Mouse (Mus musculus): ENCODE measurements around the gene Ms4a4d.
"Not testable (repeated sequence)": the region's sequence is repeated elsewhere in the genome, so short reads cannot be mapped to it uniquely, and the experiment has no call there.

The Ms4a4d gene

DNA sequence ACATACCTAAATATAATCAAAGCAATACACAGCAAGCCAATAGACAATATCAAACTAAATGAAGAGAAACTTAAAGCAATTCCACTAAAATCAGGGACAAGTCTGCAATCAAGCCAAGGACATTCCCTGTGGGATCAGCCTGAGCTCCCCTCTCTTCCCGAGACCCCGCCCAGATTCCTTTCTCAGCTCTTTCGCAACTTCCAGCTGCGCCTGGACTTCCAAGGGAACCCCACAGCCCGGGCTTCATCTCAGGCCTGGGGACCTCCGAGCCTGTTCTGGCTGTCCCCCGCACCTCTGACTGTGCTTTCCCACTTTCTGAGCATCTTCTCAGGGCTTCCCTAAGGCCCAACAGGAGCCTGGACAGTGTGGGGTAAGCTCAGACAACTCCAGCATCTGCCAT is at the start of gene Ms4a4d:
Gene Ms4a4d (plus strand): TSS at position 209 of the 400 bp plus-strand sequence.
- no peak for DNase-seq

DNA sequence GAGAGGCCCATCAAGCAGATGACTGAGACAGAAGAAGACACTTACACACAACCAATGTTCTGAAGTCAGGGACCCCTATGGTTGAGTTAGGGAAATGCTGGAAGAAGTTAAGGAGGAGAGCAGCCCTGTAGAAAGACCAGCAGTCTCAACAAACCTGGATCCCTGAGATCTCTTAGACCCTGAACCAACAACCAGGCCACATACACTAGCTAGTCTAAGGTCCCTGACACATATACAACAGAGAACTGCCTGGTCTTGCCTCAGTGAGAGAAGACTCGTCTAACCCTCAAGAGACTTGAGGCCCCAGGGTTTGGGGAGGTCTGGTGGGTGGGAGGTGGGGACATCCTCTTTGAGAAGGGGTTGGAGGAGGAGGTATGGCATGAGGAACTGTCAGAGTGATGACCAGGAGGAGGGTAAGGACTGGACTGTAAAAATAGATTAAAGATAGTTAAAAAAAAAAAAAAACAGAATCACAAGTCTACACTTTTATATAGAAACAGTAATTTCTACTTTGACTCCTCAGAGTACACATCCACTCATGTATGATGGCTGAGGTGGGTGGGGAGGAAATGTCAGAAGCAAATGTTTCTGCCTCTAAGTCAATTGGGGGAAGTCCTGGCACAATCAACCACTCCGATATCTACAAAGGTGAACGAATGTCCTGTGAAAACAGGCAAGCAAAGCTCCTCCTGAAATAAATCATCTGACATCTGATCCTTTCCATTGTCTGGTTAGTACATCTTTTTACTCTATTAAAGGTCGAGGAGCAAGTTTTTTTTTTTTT is 45.0 kb upstream of the Ms4a4d start:
- DNase-seq: no peak

DNA sequence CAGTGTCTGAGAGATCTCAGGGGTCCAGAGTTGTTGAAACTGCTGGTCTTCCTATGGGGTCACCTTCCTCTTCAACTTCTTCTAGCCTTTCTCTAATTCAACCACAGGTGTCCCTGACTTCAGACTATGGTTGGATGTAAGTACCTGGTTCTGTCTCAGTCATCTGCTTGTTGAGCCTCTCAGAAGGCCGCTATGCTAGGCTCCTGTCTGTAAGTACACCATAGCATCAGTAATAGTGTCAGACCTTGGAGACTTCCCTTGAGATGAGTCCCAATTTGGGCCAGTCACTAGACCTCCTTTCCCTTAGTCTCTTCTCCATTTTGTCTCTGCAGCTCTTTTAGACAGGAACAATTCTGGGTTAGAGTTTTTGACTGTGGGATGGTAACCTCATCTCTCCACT is 43.9 kb upstream of the Ms4a4d start:
- no peak for DNase-seq

DNA sequence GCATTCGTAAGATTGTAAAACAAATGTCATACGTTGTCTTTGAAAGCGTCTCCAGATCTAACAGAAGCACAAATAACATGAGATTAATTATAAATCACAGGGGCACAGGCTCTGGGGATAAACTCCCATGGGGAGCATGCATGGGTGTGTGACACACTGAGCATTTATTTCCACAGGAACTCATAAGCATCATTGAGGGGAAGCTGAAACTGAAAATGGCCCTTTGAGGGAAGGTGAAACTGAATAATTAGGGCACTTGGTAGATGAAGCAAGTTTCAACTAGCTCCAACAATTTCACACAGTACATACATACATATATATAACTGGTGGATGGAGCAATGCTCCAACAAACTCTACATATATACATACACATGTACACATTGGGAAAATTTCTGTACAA is 42.1 kb upstream of the Ms4a4d start:
- no peak for DNase-seq

DNA sequence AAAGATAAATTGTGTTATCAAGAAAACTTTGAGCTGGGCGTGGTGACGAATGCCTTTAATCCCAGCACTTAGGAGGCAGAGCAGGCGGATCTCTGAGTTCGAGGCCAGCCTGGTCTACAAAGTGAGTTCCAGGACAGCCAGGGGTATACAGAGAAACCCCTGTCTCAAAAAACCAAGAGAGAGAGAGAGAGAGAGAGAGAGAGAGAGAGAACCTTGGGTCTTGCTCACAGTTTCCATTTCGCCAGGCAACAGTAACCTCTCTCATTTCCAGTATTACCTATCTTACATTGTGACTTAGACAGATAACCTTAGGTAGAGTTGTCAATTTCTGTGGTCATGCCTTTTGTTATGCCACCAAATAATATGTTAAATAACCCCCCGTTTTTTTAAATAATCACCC is 40.2 kb upstream of the Ms4a4d start:
- DNase-seq: no peak

DNA sequence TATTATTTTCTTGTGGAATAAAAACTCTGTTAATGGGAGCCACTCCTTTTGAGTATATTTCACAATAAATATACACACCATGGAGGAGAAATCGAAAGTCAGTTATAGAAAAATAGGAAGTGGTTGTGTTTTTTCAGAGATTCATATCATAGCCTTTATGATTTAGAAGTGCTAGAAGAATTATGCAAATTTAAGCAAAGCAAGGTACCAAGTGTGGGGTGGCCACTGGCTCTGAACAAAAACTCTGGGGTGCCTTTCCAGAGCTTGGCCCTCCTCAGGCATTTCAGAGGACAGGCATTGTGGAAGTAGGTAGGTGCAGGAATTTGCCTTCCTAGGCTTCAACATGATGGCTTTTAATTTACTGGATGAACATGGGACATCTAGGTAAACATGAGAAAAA is 39.3 kb upstream of the Ms4a4d start:
- not testable (repeated sequence) for DNase-seq

DNA sequence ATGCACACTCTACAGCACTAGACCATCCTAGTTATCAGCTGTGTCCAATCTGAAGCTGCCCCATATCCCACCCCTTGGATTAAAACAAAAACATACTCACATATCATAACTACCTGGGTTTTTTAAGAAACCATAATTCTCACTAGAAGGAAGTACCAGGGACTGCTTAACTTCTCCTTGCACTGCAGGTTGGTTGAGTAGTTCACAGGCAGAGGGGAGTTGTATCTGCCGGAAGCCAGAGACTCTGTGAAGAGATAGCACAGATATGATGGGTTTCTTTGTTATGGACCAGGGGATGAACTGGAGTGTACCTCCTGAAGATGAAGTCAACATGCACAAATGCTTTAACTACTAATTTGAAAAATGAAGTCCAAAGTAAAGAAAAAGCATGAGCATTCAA is 35.8 kb upstream of the Ms4a4d start:
- no peak for DNase-seq

DNA sequence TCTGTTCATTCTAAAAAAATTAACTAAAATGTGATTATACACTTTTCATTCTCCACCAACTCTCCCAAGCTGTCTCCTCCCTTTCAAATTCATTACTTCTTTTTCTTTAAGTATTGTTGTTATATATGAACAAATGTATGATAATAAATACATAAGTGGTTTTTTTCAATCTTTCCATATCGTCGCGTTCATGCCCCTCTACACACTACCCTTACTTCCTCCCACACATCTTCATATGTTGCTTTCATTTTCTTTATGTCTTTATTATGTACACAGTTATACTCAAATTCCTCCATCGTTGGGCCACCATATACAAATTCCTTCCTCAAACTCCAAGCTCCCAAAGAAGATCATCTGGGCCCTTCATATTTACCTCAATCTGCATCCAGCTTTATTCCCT is 35.3 kb upstream of the Ms4a4d start:
- no peak for DNase-seq

DNA sequence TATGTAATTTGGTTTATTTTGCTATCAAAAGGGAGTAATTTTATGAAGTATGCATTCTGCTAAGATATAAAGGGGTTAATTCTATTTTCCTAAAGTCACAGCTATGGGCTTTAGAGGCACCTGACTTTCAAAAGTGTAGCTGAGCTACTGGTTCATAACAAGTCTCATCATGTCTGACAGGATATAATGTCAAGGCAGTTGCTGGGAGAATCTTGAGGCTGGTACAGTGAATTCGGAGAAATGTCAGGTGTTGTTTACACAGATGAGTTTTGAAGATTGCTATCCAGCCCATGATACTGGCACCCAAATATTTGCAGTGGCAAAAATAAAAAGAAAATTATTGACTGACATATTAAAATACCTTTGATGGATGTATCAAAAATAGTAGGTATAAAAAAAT is 31.7 kb upstream of the Ms4a4d start:
- no peak for DNase-seq

DNA sequence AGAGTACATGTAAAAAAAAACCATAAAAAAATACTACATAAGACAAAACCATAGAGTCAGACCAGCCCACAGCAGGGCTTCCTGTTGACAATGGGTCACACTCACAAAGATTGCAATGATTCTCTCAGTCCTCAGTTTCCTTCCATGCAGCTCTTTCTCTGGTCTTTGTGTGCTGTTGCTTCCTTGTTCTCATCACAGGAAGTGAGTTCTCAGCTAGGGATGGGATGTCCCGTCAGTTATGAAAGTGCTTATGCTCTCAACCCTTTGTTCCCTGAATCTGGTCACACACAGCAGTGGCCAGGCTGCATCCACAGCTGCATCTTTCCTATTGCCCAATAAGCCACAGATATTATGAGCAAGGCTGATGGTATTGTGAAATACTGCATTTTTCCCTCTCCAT is 23.1 kb upstream of the Ms4a4d start:
- DNase-seq: no peak

DNA sequence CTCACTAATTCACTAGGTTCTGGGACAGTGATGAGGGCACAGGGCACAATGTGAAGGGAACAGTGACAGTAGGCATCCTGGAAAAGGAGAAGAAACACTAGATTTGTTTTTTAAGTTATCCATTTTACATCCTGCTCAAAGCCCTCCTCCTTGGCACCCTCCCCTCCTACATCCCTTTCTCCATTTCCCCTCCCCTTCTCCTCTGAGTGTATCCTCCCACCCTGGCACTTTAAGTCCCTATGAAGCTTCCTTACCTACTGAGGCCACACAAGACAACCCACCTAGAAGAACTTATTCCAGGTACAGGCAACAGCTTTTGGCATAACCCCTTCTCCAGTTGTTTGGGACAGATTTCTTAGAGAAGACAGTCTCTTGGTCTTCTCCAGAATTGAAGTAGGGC is 20.4 kb upstream of the Ms4a4d start, which contains the start of gene Ms4a6b:
Gene Ms4a6b (plus strand): TSS at position 267 of the 400 bp plus-strand sequence.
- DNase-seq: no peak

DNA sequence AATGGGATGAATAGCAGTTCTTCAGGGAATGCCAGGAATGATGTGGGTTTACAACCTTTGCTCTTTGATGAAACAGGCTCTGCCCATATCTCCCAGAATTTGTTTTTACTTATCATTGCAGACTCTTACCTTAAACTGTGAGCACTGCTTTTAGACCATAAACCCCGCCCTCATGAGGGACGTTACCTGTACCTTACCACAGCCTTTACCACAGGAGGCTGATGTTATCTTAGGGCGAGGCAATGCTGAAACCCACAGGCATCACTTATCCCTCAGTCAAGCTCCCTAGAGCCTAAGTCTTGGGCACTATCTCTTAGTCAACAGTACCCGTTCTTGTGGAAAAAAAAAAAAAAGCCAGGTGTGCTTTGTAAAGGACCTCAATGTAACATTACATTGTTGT is 19.8 kb upstream of the Ms4a4d start:
- no peak for DNase-seq

DNA sequence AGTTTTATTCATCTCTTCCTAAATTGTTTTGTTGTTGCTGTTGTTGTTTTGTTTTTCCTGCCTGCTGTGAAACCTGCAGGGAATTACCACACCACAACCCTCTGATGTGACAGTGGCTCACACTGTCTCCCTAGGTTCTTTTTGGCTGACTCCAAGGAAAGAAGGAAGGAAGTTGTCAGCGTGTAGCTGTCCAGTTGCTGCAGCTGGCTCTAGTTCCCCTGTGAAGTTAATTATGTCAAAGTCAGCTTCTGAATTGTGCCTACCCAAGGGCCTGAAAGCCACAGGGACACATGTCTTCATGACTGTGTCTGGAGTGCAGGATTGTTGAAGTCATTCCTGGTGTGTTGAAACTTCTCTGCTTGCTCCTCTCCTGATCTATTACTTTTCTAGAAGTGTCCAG is 19.2 kb upstream of the Ms4a4d start:
- DNase-seq: not testable (repeated sequence)

DNA sequence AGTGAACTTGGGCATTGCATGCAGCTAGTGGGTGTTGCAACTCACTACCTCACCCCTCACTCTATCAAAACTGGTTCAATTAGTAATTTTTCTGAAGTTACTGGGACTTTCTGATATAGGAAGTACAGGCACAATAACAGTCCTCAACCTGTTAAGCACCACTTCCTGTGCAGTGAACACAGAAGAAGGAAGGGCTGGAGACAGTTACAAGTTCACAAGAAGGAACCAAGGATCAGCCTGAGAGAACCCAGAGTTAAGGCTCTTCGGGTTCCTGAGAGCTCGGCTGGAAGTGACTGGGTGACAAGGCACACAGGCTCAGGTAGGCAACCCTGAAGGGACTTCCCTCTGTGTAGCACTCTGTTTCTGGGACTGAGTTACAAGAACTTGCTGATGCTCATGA is 18.2 kb upstream of the Ms4a4d start:
- DNase-seq: not testable (repeated sequence)

DNA sequence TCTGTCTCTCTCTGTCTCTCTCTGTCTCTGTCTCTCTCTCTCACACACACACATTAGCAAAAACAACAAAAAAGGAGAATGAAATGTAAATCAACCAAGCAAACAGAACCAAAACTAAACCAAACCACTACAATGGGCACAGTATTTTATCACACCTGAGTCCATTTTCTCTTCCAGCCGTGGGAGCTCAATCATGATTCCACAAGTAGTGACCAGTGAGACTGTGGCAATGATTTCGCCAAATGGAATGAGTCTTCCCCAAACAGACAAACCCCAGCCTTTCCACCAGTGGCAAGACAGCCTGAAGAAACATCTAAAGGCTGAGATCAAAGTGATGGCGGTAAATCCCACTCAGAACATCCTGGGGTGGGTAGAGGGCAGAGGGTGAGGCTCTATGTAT is 16.5 kb upstream of the Ms4a4d start:
- DNase-seq: no peak

DNA sequence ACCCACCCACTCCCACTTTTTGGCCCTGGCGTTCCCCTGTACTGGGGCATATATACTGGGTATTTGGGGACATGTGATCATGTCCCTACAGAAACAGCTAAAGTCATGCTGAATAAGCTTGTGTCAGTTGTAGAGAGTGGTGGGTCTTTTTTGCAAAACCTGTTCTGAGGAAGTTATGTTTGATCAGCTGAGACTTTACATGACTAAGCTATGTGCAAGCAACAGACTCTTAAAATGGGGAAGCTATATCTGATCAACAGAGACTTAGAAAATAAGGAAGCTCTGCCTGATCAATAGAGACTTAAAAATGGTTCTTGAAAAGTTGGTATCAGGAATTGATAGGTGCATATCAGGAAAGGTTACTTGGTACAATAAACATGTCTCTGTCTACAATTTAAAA is 3.2 kb upstream of the Ms4a4d start:
- no peak for DNase-seq

DNA sequence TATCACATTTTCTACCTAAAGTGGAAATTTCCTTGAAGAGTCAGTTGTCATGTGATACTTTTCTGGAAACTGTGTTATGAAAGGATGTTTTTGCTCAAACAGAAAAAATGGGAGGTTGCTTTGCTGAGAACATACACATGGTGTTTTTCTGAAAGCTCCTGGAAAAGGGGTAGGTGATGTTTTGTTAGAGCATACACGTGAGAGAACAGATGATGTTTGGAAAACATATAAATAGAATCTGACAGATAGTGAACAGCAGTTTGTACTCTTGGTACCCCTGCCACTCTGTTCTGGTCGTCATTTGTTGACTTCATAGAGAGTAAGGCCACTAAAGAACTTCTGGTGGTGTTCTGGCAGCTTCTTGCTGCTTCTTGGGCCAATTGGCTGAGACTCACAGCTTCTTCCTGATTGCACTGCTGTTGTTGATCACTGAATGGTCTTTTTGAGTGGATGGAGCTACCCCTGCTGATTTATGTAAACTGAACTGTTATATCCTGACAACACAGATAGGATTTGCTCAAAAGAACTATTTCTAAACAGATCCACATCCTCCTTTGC is 2.6 kb upstream of the Ms4a4d start:
- DNase-seq: no peak

DNA sequence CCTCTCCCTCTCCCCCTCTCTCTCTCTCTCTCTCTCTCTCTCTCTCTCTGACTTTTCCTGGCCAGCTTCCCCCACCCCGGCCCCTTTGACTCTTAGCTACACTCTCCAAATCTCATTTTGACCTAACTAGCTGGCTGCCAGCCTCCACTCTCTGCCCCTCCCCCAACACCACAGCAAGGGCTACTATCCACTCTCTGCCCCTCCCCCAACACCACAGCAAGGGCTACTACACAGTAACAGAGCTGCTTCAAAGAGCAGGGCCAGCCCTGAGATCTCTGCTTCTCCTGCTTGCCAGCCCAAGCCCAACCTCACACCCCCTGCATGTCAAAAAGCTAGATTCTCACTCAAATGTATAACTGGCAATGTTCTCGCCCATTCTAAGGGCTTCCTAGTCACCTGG is 735 bp downstream of the Ms4a4d start:
- peak; percentile 6 for DNase-seq

DNA sequence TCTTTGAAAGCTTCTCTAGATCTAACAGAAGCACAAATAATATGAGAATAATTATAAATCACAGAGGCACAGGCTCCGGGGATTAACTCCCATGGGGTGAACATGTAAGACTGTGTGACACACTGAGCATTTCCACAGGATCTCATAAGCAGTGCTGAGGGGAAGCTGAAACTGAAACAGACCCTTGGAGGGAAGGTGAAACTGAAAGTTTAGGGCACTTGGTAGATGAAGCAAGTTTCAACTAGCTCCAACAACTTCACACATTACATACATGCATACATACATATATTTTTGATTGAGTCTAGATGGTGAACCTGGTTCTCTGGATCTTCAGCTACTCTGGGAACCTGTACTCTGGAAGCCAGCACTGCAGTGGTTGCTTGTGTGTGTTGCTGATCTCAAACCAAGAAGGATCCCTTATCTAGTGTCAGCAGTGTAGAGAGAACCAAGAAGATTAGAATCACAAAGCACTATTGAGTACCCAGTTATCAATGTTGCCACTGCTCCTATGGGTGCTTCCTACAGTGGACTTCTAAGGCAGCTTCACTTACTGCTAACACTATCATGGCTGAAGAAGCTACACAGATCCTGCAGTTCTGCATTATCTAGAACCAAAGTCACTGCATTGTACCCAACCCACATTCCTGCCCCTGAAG is 3.7 kb downstream of the Ms4a4d start:
- DNase-seq: not testable (repeated sequence)

DNA sequence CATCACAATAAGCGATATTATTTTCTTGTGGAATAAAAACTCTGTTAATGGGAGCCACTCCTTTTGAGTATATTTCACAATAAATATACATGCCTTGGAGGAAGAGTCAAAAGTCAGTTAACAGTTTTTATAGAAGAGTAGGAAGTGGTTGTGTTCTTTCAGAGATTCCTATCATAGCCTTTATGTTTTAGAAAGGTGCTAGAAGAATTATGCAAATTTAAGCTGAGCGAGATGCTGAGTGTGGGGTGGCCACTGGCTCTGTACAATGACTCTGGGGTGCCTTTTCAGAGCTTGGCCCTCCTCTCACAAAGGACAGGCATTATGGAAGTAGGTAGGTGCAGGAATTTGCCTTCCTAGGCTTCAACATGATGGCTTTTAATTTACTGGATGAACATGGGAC is 7.8 kb downstream of the Ms4a4d start:
- not testable (repeated sequence) for DNase-seq

DNA sequence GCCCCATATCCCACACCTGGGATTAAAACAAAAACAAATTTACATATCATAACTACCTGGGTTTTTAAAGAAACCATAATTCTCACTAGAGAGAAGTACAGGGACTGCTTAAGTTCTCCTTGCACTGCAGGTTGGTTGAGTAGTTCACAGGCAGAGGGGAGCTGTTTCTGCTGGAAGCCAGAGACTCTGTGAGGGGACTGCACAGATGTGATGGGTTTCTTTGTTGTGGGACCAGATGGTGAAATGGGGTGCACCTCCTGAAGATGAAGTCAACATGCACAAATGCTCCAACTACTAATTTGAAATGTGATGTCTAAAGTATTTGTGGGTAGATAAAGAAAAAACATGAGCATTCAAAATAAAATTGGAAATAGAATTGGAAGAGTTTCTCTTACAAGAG is 11.3 kb downstream of the Ms4a4d start:
- no peak for DNase-seq

DNA sequence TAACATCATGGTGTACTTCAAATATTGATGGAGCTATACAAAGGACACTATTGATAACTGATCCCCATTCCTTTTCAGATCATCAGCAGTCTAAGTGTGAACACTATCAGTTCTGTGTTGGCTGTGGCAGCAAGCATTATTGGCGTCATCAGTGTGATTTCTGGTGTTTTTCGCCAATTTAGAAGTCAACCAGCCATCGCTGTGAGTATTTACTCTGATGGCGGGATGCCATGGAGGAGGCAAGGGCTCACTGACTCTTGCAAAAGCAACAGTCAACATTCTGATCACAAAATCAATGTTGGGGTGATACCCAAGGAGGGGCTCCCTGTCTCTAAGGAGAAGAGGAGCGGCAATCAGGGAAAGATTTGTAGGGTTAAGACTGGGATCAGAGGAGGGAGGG is 18.1 kb downstream of the Ms4a4d start:
- no peak for DNase-seq

DNA sequence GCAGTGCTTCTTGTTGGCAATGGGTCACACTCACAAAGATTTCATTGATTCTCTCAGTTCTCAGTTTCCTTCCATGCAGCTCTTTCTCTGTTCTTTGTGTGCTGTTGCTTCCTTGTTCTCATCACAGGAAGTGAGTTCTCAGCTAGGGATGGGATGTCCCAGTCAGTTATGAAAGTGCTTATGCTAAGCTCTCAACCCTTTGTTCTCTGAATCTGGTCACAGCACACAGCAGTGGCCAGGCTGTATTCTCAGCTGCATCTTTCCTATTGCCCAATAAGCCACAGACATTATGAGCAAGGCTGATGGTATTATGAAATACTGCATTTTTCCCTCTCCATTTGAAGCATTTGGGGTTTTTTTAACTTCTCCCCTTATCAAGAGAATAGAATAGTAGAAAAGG is 23.0 kb downstream of the Ms4a4d start:
- DNase-seq: not testable (repeated sequence)

DNA sequence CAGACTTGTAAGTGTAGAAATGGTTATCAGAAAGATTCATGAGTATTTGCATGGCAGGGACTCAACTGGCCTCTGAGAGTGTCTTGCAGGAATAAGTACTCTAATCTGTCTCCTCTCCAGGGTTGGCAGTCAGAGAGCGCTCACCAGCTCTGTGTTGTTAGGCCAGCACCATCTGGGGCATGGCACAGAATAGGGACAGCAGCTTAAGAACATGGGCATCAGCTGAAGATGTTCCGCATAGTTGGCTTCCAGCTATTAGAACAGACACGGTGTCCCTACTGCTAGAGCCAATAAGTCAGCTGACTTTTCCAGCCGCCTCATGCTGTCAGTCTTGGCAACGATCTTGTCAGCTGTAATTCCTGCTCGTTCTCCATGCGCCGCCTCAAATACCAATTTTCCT is 38.4 kb downstream of the Ms4a4d start:
- DNase-seq: no peak

Data from retina, postnatal 1 day (tissue).